Mouse (Mus musculus) lung, postnatal 14 days (tissue): ENCODE measurements around the gene Olfr655.

Experiments
- DNase-seq: peaks from one replicate; pipeline ENCODE4 v3.0.0; 2021

The Olfr655 gene

GRCm38 (mm10) chr7:104601679-104602078 lies at the start of gene Olfr655:
Olfr655 (minus strand) TSS chr7:104601779.
- DNase-seq, result no peak

GRCm38 (mm10) chr7:104646841-104647482 lies 45.4 kb upstream of the Olfr655 start, which contains the start of gene Olfr658:
Olfr658 (minus strand) TSS chr7:104647305.
- peak; percentile 5 for DNase-seq

GRCm38 (mm10) chr7:104624494-104624893 lies 22.9 kb upstream of the Olfr655 start, which contains the start of gene Olfr657:
Olfr657 (plus strand) TSS chr7:104624794.
- DNase-seq, result no peak

GRCm38 (mm10) chr7:104613655-104614054 lies 12.1 kb upstream of the Olfr655 start, which contains the start of gene Olfr656:
Olfr656 (plus strand) TSS chr7:104613955.
- DNase-seq, result no peak

DNA sequence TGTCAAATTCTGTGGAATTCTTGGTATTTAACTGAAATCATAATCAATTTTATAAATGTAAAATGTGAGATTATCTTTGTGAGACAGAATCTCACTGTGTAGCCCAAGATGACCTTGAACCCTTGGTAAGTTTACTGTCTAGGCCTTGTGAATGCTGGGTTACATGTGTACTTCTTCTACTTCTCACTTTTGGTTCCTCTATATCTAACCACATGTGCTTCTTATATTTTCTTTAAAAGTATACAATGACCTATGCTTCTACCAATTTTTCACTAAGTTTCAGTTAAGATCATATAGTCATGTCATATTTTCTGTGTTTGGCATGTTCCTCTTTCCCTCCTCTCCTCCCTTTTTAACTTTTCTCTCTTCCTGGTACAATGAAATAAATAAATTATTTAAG lies 3.1 kb upstream of the Olfr655 start:
- DNase-seq, result no peak

GRCm38 (mm10) chr7:104603173-104603572 lies 1.6 kb upstream of the Olfr655 start:
- peak; percentile 14 for DNase-seq

- DNase-seq, result no peak
Measured at GRCm38 (mm10) chr7:104588274-104588673, 13.3 kb downstream of the Olfr655 start.

DNA sequence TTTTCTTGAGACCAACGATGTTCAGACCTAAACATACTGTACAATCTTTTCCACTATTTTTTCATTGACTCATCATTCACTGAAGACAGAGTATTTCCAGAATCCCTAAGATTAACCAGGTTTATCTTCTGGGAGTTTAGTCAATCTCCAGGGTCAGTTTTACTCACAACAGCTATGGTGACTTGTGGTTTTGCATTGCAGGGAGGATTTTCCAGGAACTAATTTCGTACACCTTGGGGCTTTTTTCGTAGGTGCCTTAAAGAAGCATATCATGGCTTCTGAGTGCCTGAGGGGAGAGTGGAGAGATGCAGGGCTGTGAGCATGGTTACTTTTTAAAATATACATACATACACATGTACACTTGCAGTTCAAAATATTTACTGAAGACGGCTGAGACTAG lies 14.9 kb downstream of the Olfr655 start, which contains the start of gene Olfr654:
Gene Olfr654 (plus strand): TSS at position 301 of the 400 bp plus-strand sequence.
- DNase-seq, result no peak

- no peak for DNase-seq
Measured at GRCm38 (mm10) chr7:104581429-104581828, 20.1 kb downstream of the Olfr655 start.

DNA sequence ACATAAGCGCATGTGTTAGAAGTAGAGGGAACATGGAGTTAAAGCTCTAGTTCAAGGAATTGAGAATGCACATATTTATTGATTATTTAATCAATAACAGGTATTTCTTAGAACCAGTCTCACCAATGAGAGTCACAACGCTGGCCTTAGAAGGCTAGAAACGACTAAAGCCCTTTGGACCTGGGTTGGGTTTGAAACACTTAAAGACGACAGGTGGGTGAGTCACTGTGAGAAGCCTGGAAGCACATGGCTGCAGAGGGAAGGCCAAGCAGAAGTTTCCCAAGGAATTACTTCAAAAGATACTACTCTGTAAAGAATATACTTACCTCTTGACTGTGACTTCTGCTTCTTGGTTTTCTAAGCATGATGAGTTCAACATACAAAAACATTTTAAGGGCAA lies 20.7 kb downstream of the Olfr655 start:
- DNase-seq, result no peak

DNA sequence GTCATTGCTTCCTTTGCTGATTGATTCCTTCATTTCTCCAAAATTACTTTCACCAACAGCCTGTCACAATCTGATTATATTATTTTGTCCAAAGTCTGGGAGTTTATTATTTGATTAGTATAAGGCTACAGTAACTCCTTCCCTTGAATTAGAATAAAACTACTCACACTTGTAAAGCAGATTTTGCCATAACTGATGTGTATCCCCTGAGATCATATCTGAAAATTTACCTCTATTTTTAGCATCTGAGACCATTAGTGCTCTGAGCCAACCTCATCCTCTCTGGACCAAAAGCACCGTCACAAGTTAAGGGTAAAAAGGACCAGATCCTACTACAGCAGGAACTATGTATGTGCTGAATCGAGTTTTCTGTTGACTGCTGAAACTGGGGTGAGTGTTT lies 24.6 kb downstream of the Olfr655 start, which contains the start of gene Olfr653:
Gene Olfr653 (plus strand): TSS at position 301 of the 400 bp plus-strand sequence.
- no peak for DNase-seq

- no peak for DNase-seq
Measured at GRCm38 (mm10) chr7:104560601-104561000, 41.0 kb downstream of the Olfr655 start, which contains the start of gene Olfr652. Olfr652 (plus strand) TSS chr7:104560901.

- DNase-seq, result no peak
Measured at GRCm38 (mm10) chr7:104552700-104553099, 48.9 kb downstream of the Olfr655 start.

GRCm38 (mm10) chr7:104549833-104550232 lies 51.7 kb downstream of the Olfr655 start, which contains the start of gene Olfr651:
Olfr651 (plus strand) TSS chr7:104550133.
- no peak for DNase-seq
